25 mouse cellular contexts compared by ENCODE assay signal in genomic region chr19:25162270-25162669, GRCm38 (mm10).
DNase-seq lines count a peak whose midpoint lies in the region; ATAC-seq lines count a peak whose summit lies in the region.
"Had no signal": no experiment of that assay in that cellular context is flagged by ENCODE, and none has a peak within 500 bp of the region (broad histone marks: within the 10 kb centered on the region; RNA-seq: fewer than 3 reads in every experiment).

No protein-coding gene starts in this region.

- intact Hi-C loops in heart, postnatal 14 days (cut with DNase I), result no loop called here

- H3K4me1 ChIP-seq in intestine, embryonic 15.5 days (replicated peaks), result no peaks in the 10 kb centered on the region
- H3K4me1 ChIP-seq: forebrain, embryonic 15.5 days had no signal

- peak; percentile 71 for ATAC-seq in intestine, embryonic 15.5 days
- ATAC-seq: forebrain, embryonic 15.5 days; hindbrain, postnatal 0 days; inflammation-experienced regulatory T-cells, adult 6 months; Patski had no signal

- no peak overlapping the region for H3K4me2 ChIP-seq in intestine, embryonic 15.5 days (replicated peaks)
- H3K4me2 ChIP-seq: embryonic facial prominence, embryonic 13.5 days; forebrain, embryonic 12.5 days; forebrain, embryonic 15.5 days; heart, embryonic 11.5 days; hindbrain, embryonic 14.5 days had no signal

- H3K9ac ChIP-seq in intestine, embryonic 15.5 days, result no peak overlapping the region
- H3K9ac ChIP-seq: embryonic facial prominence, embryonic 13.5 days; forebrain, embryonic 12.5 days; forebrain, embryonic 15.5 days; hindbrain, embryonic 14.5 days had no signal

- H3K4me3 ChIP-seq in intestine, embryonic 15.5 days (replicated peaks), result no peak overlapping the region
- H3K4me3 ChIP-seq: embryonic facial prominence, embryonic 10.5 days; embryonic facial prominence, embryonic 13.5 days; erythroblast, embryonic 14.5 days; forebrain, embryonic 12.5 days; forebrain, embryonic 15.5 days; heart, adult 2 months had no signal

- WGBS in intestine, embryonic 15.5 days, result 74% methylated on average over 3 of the region's 3 CpGs
- WGBS in large intestine, adult 2 months, result 65% methylated on average over 3 of the region's 3 CpGs

- H3K9me3 ChIP-seq in intestine, embryonic 15.5 days, result no peaks in the 10 kb centered on the region
- H3K9me3 ChIP-seq: embryonic facial prominence, embryonic 10.5 days; embryonic facial prominence, embryonic 13.5 days; forebrain, embryonic 12.5 days; forebrain, embryonic 15.5 days had no signal

- peak; percentile 64 for DNase-seq in heart, adult 11 months
- DNase-seq in heart, postnatal 14 days, result no peak
- peak; percentile 11 for DNase-seq in large intestine, adult 2 months (ENCODE audit: low read depth, low spot score)
- DNase-seq in layer of hippocampus, postnatal 25 days (ENCODE audit: extremely low spot score in 1 of 2, low spot score in 1 of 2), result no peak
- DNase-seq in thymus, adult 18-20 months, result no peak
- DNase-seq: adrenal gland, postnatal 14 days; cerebellum, adult 11 months; cerebellum, adult 2 months; cerebellum, postnatal 10 days; cerebellum, postnatal 36 days; embryo, embryonic 11 days; gastrocnemius, postnatal 25 days; heart, adult 2 months; heart, postnatal 36 days had no signal

- H3K36me3 ChIP-seq in intestine, embryonic 15.5 days, result no peaks in the 10 kb centered on the region
- H3K36me3 ChIP-seq: embryonic facial prominence, embryonic 10.5 days; embryonic facial prominence, embryonic 13.5 days; forebrain, embryonic 12.5 days; forebrain, embryonic 15.5 days had no signal

- H3K27ac ChIP-seq in intestine, embryonic 15.5 days, result no peak overlapping the region
- H3K27ac ChIP-seq: embryonic facial prominence, embryonic 10.5 days; embryonic facial prominence, embryonic 13.5 days; forebrain, embryonic 12.5 days; forebrain, embryonic 15.5 days; heart, adult 2 months; hindbrain, embryonic 14.5 days; hindbrain, postnatal 0 days had no signal

- H3K27me3 ChIP-seq in intestine, embryonic 15.5 days (replicated peaks), result no peaks in the 10 kb centered on the region
- H3K27me3 ChIP-seq: embryonic facial prominence, embryonic 13.5 days; forebrain, embryonic 15.5 days; Patski had no signal

Comparison
In these comparisons a context has a peak if more than half of its experiments do, and no peak if none do; other contexts are left out.
1. DNase-seq: peak in heart, adult 11 months (single experiment) and large intestine, adult 2 months (single experiment); none in heart, postnatal 14 days (0 of 2), layer of hippocampus, postnatal 25 days (0 of 2) and thymus, adult 18-20 months (0 of 2).